Mouse (Mus musculus) heart, postnatal 10 days (tissue): ENCODE measurements around the gene Egln1. TPM values are rescaled to one million over a fixed set of nuclear protein-coding genes. Genes with fewer than 3 reads are reported as not detected.

Experiments used
- DNase-seq, 2 experiments: peaks; one replicate each; pipeline ENCODE4 v3.0.0; 2021
- intact Hi-C: fragments of 180-260 bp; cut with DNase I; formaldehyde crosslinking; loops from one replicate; pipeline ENCODE4 v1.15.1; 2025
- total RNA-seq, 2 experiments: library from RNA; stranded (reverse); gene quantifications; 2 replicates each; pipeline ENCODE4 v1.2.3; 2021

Gene Egln1
- total RNA-seq, 2 experiments from 2014 or later, result 136 to 143 TPM

DNA sequence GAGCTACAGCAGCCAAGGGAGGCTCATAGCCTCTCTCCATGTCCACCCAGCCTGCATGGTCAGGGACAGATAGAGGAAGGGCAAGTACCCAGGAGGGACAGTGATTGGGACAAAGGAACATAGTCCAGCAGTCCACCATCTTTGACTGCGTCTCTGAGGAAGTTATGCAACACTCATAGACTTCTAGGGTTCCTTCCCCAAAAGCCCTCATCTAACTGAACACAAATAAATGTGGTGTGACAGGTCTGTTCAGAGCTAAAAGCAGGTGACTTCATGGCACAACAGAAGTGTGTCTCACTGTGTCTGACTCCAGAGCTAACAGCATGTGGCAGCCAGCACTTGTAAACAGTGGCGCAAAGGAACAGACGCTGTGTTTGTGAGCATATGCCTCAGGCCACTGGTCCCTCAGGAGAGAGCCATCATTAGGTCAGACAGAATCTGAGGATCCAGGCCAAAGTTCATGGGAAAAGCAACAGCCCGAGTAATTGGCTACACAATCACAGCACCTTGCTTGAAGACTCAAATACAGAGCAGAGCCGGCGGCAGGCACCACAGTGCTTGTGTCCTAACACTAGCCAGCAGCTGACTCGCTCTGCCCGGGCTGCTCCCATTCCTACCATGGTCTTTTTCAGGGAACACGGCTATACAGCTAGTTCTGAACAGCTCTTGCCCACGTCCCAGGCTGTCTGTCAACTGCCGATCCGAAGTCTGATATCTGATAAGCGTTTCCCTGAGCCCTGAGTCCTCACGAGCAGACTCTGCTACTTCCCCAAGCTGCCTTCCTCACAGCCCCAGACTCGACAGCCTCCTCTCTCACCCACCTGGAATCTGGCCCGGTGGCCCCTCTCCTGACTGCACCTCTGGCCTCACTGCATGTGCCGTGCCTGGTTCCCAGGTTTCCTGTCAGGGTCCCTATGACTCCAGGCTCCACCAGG lies 36.9 kb downstream of the Egln1 start:
- intact Hi-C loops, result loop anchor here (5.0 kb wide), 1 partner anchor 35 kb away; the partner anchor contains the start of gene Egln1
- no peak for DNase-seq

DNA sequence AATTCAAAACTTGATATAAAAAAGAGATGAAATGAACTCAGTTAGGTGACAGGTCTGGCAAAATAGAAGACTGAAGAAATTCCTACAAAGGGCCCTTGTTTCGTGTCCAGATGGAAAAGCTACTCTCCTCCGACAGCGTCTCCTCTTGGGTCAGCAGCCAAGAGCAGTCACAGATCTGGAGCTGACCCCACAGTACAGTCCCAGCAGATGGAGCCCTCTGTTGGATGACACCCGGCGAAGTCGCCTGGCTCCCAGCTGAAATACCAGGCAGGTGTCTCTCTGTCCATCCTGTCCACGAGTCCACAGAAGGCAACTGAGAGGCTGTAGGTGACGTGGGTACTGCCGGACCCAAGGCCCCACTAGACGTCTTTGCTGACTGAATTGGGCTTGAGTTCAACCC lies 38.8 kb downstream of the Egln1 start:
- intact Hi-C loops, result loop anchor here (5.0 kb wide), 1 partner anchor 37 kb away; the partner anchor contains the start of gene Egln1
- peak; percentile 69 to 75 for DNase-seq

DNA sequence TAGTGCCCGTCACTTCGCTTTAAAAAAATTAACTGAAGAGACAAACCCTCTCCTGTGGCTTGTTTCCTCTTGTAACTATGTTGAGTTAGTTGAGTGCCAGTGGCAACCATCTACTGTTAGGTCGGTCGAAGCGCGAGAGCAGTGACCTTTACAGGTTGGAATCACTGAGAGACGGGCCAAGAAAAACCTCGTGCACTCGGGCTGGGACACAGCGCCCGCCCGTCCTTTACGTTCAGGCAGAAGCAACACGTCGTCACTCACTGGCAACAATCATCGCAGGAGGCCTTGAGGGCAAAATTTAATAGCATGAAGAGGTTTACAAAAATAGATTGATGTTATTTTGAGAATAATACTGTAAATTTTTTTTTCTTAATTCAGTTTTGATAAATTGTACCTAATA lies 39.2 kb downstream of the Egln1 start:
- intact Hi-C loops, result loop anchor here (5.0 kb wide), 1 partner anchor 37 kb away; the partner anchor contains the start of gene Egln1
- DNase-seq, result peak; percentile 75 to 84

GRCm38 (mm10) chr8:124905482-124905881 lies 43.6 kb downstream of the Egln1 start:
- intact Hi-C loops, result no loop called here
- no peak for DNase-seq

- DNase-seq, result no peak
- intact Hi-C loops, result no loop called here
Observed at GRCm38 (mm10) chr8:124903198-124903597, 45.9 kb downstream of the Egln1 start.

DNA sequence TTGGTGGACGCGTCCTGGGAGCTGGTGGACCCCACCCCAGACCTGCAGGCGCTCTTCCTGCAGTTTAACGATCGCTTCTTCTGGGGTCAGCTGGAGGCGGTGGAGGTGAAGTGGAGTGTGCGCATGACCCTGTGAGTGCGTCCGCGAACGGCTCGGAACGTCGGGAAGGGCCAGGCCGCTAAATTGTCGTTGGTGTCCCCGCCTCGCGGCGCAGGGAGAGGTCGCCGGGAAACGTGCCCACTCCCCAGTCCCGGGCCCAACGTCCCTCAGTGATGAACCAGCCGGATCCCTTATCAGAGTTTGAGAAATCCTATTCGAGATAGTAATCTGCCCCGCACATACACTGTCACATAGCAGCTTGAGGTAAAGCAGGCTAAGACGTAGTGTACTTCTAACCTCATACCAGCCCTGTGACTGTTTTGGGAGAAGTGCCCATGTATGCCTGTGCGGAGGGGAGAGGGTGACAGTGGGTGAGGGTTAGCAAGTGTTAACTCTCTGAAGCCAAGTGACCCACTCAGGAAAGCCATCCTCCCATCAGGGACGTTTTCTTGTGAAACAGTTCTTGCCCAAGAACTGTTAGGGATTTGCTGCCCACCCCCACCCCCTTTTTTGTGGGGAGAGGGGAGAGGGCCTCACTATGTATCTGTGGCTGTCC lies 50.7 kb downstream of the Egln1 start:
- intact Hi-C loops, result loop anchor here (5.0 kb wide), 1 partner anchor 114 kb away; the partner anchor contains the start of gene Tsnax
- DNase-seq, result no peak

DNA sequence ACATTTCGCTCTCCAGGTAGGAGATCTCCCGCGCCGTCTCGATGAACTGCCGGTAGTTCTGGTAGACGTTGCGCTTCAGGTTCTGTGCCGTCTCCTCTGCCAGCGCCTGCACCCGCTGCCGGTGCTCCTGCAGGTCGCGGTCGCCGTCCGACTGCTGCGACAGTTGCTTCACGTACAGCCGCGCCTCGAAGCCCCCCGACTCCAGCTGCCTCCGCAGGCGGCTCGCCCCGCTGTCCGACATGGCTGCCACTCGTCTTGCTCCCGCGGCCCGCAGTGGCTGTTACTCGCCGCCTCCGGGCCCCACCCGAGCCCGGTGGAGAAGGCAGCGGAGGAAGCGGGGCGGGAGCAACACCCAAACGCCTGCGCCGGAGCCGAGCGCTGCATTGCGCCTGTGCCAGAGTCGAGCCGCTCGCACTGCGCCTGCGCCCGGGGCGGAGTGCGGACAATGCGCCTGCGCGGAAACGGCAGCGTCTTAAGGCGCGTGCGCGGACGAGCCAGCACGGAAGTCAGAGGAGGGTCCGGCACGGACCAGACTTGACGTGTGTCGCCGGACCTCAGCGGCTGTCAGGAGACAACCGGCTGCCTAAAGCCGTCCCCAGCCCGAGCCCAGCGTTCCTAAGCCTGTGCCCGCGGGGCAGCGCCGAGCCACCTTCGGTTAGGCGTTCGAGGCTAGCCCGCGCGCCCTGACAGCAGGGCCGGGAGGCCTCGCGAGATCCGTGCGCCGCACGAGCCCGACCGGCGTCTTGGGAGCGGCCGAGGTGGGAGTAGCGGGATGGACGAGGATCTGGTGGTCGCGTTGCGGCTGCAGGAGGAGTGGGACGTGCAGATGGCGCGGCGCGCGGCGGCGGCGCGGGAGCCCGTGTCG lies 51.5 kb downstream of the Egln1 start, which contains the start of the genes Exoc8 and Sprtn:
Gene Exoc8, minus strand, starts transcription at position 320 of the 865 bp plus-strand sequence.
Gene Sprtn, plus strand, starts transcription at position 501 of the 865 bp plus-strand sequence.
- intact Hi-C loops, result loop anchor here (2.0 to 5.0 kb wide), 3 partner anchors 51 to 137 kb away; partner anchors contain the start of genes Egln1 and Tsnax
- peak; percentile 99 for DNase-seq

DNA sequence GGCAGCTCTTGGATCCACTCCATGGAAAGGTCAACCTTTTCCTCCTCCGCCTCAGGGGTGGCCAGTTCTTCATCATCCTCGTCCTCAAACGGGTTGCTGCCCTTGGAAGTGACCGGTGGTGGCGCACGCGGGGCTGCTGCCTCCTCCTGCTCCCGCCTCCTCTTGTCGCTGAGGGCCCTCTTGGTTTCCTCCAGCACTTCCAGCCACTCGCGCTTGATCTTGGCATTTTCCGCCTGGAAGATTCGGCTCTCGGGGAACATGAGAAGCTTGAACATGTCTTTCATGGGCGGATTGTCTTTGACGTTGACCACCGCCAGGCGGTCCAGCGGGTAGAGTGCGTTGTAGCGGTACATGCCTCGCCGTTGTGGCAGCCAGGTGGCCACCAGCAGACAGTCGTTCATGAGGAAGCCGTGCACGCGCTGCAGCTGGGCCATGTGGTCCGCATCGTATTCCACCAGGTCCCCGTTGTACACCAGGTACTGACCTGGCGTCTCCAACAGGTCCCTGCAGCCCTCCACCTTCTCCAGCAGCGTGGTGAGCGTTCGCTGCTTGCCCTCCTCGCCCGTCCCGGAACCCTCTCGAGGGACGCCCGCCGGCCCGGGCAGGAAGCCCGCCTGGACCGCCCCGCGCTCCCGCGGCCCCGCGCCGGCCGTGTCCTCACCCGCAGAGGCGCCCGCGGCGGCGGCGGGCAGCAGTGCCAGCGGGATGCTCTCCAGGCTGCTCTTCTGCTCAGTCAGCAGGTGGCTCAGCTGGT lies 52.3 kb downstream of the Egln1 start:
- intact Hi-C loops, result loop anchor here (2.0 to 5.0 kb wide), 3 partner anchors 52 to 138 kb away; partner anchors contain the start of genes Egln1 and Tsnax
- DNase-seq, result peak; percentile 85

DNA sequence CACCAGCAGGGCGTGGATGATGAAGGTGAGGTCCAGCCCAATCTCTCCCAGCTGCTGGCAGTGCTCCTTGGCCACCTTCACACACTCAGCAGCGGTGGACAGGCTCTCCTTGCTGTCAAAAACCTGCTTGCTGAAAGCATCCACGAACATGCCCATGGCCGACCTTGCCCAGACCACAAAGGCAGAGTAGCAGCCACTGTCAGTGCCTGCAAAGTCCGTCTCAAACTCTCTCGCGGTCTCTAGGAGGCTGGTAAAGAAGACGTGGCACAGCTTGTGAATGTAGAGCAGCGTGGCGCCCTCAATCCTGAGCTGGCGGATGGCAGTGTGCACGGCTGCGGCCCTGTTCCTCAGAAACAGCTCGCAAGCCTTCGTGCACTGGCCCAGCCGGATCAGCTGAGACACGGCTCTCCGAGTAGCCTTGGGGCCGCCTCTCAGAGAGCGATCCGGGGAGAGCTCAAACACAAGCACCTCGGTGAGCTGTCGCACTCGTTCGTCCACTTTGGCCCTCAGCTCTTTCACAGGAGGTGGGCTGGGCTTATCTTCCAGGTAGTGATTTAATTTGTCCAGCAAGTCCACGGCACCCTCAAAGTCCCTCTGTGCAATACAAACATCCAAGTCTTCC lies 53.0 kb downstream of the Egln1 start:
- DNase-seq, result no peak
- intact Hi-C loops, result loop anchor here (2.0 to 5.0 kb wide), 3 partner anchors 53 to 139 kb away; partner anchors contain the start of genes Egln1 and Tsnax

- DNase-seq, result no peak
- intact Hi-C loops, result no loop called here
Observed at GRCm38 (mm10) chr8:124892596-124892995, 56.5 kb downstream of the Egln1 start.

GRCm38 (mm10) chr8:124888385-124888784 lies 60.7 kb downstream of the Egln1 start:
- DNase-seq, result no peak
- intact Hi-C loops, result no loop called here

- intact Hi-C loops, result no loop called here
- DNase-seq, result no peak
Observed at GRCm38 (mm10) chr8:124878946-124879526, 70.1 kb downstream of the Egln1 start.

DNA sequence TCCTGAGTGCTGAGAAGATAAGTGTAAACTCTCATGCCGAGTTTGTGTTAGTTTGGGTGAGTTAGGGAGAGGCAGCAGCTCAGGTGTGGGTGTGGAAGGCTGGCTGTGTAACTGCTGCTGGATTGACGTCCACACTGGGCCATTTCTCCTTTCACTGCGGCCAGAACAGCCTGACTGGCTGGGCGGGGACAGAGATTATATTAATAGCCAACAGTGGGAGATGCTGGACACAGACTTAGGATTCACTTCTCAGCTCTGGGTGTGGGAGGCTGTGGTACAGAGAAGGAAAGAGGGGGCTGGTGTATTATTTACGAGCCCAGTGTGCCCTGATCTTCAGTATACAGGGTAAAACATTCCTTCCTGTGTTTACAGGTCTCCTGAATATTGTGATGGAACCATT lies 71.0 kb downstream of the Egln1 start:
- no peak for DNase-seq
- intact Hi-C loops, result no loop called here

GRCm38 (mm10) chr8:124872690-124873089 lies 76.4 kb downstream of the Egln1 start:
- DNase-seq, result peak in 1 of 2 experiments; percentile 35
- intact Hi-C loops, result no loop called here

DNA sequence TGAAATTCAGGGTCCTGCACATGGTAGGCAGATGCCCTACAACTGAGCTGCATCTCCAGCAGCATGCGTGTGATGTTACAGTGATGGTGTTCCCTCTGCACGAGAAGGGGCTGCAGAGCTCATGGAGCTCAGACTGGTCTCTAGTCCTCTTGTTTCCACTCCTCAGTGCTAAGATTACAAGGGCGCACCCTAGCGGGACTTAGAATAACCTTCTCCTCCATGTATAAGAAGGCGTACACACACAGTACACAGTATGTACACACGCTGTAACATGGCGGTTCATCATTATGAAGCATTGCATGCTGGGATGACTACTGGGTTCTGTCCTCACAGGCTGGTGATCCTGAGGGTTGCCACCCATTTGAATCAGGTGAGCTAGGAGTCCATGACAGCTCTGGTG lies 77.0 kb downstream of the Egln1 start:
- intact Hi-C loops, result no loop called here

GRCm38 (mm10) chr8:124871474-124871873 lies 77.7 kb downstream of the Egln1 start:
- intact Hi-C loops, result no loop called here
- DNase-seq, result no peak

More for the DNA sequence above, 77.0 kb downstream of the Egln1 start:
- no peak for DNase-seq

DNA sequence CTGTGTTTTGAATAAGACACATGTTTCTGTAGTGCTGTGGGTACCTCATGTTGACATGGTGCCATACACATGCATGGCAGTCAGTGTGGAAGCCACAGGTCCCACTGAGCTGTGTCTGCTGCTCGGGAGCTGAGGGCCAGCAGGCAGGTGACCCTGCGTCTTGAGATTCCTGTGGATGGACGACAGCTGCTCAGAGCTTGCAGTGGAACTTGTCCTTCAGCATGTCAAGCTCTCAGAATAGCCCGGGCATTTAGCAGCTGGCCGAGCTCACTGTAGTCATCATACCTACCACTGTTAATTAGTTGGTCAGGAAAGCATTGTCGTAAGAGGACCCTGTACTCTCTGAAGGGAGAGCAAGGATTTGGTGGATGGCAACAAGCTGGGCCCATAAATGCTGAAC lies 79.4 kb downstream of the Egln1 start:
- intact Hi-C loops, result no loop called here
- peak in 1 of 2 experiments; percentile 35 for DNase-seq

- intact Hi-C loops, result no loop called here
- no peak for DNase-seq
Observed at GRCm38 (mm10) chr8:124867126-124867525, 82.0 kb downstream of the Egln1 start.

DNA sequence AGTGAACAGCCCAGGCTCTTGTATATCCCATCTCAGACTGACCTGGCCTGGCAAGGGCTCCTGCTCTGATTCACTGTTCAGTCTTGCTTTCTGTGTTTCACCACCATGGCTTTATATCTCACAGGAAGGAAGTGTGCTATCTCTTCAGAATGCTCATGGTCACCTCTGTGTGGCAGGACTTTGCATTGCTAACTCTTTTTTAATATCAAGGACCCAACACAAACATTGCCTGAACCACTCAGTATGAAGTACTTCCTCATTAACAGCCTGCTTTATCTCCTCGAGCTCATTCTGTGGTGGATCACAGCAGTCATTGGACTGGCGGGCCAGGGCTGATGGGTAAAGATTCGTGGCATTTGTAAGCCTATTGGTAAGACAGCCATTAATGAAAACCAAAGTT lies 82.5 kb downstream of the Egln1 start:
- intact Hi-C loops, result no loop called here
- no peak for DNase-seq
